Mouse (Mus musculus) T-helper 17 cell (primary cell): ENCODE data around the gene Lyst.

Source experiments
- in situ Hi-C, 2 experiments: fragments of 300-600 bp; cut with MboI, MseI; formaldehyde crosslinking; loops; 1 replicate in 1 of 2; 2 replicates in 1 of 2; pipeline ENCODE4 v1.15.1; 2025; ENCODE audit warnings: high pct_unique_total_duplicates in 2 of 2

Gene Lyst

GRCm38 (mm10) chr13:13622565-13622964 lies 32.4 kb downstream of the Lyst start:
- in situ Hi-C loops: no loop called here

GRCm38 (mm10) chr13:13633746-13634145 lies 43.5 kb downstream of the Lyst start:
- in situ Hi-C loops: loop anchor here in 1 of 2 experiments (25.0 kb wide), 1 partner anchor 979 kb away; the partner anchor contains the start of genes Mrpl32 and Psma2

GRCm38 (mm10) chr13:13634706-13635105 lies 44.5 kb downstream of the Lyst start:
- in situ Hi-C loops: loop anchor here in 1 of 2 experiments (25.0 kb wide), 1 partner anchor 978 kb away; the partner anchor contains the start of genes Mrpl32 and Psma2

- in situ Hi-C loops: loop anchor here in 1 of 2 experiments (25.0 kb wide), 1 partner anchor 977 kb away; the partner anchor contains the start of genes Mrpl32 and Psma2
These were observed 45.0 kb downstream of the Lyst start for GRCm38 (mm10) chr13:13635224-13635623.

GRCm38 (mm10) chr13:13637577-13637976 lies 47.4 kb downstream of the Lyst start:
- in situ Hi-C loops: loop anchor here in 1 of 2 experiments (25.0 kb wide), 1 partner anchor 975 kb away; the partner anchor contains the start of genes Mrpl32 and Psma2

GRCm38 (mm10) chr13:13637981-13638380 lies 47.8 kb downstream of the Lyst start:
- in situ Hi-C loops: loop anchor here in 1 of 2 experiments (25.0 kb wide), 1 partner anchor 974 kb away; the partner anchor contains the start of genes Mrpl32 and Psma2

GRCm38 (mm10) chr13:13638725-13639124 lies 48.5 kb downstream of the Lyst start:
- in situ Hi-C loops: loop anchor here in 1 of 2 experiments (25.0 kb wide), 1 partner anchor 974 kb away; the partner anchor contains the start of genes Mrpl32 and Psma2

- in situ Hi-C loops: loop anchor here in 1 of 2 experiments (25.0 kb wide), 1 partner anchor 965 kb away; the partner anchor contains the start of genes Mrpl32 and Psma2
These were observed 57.1 kb downstream of the Lyst start for GRCm38 (mm10) chr13:13647296-13647695.

GRCm38 (mm10) chr13:13655453-13655852 lies 65.3 kb downstream of the Lyst start:
- in situ Hi-C loops: no loop called here

GRCm38 (mm10) chr13:13666103-13666502 lies 75.9 kb downstream of the Lyst start:
- in situ Hi-C loops: loop anchor here in 1 of 2 experiments (10.0 kb wide), 1 partner anchor 59 kb away; no protein-coding TSS in a partner anchor

- in situ Hi-C loops: no loop called here
These were observed 80.5 kb downstream of the Lyst start for GRCm38 (mm10) chr13:13670669-13671068.

- in situ Hi-C loops: no loop called here
These were observed 81.6 kb downstream of the Lyst start for GRCm38 (mm10) chr13:13671585-13672328.

GRCm38 (mm10) chr13:13674669-13675343 lies 84.6 kb downstream of the Lyst start:
- in situ Hi-C loops: no loop called here

GRCm38 (mm10) chr13:13677871-13678270 lies 87.7 kb downstream of the Lyst start:
- in situ Hi-C loops: no loop called here

- in situ Hi-C loops: no loop called here
These were observed 91.4 kb downstream of the Lyst start for GRCm38 (mm10) chr13:13681642-13682041.

- in situ Hi-C loops: loop anchor here in 1 of 2 experiments (10.0 kb wide), 1 partner anchor 449 kb away; no protein-coding TSS in a partner anchor
These were observed 113.3 kb downstream of the Lyst start for GRCm38 (mm10) chr13:13703476-13703875.

GRCm38 (mm10) chr13:13721435-13721834 lies 131.2 kb downstream of the Lyst start:
- in situ Hi-C loops: loop anchor here in 1 of 2 experiments (10.0 kb wide), 1 partner anchor 57 kb away; no protein-coding TSS in a partner anchor

- in situ Hi-C loops: loop anchor here in 1 of 2 experiments (10.0 kb wide), 1 partner anchor 58 kb away; no protein-coding TSS in a partner anchor
These were observed 133.1 kb downstream of the Lyst start for GRCm38 (mm10) chr13:13723293-13723692.

- in situ Hi-C loops: loop anchor here in 1 of 2 experiments (10.0 kb wide), 1 partner anchor 59 kb away; no protein-coding TSS in a partner anchor
These were observed 133.6 kb downstream of the Lyst start for GRCm38 (mm10) chr13:13723786-13724185.

GRCm38 (mm10) chr13:13739232-13739631 lies 149.0 kb downstream of the Lyst start:
- in situ Hi-C loops: loop anchor here in 1 of 2 experiments (25.0 kb wide), 1 partner anchor 1327 kb away; no protein-coding TSS in a partner anchor

- in situ Hi-C loops: loop anchor here in 1 of 2 experiments (25.0 kb wide), 1 partner anchor 1334 kb away; no protein-coding TSS in a partner anchor
These were observed 155.7 kb downstream of the Lyst start for GRCm38 (mm10) chr13:13745911-13746310.
